Mouse (Mus musculus): Measurements from ENCODE around the gene Wnt7b.

Wnt7b gene

DNA sequence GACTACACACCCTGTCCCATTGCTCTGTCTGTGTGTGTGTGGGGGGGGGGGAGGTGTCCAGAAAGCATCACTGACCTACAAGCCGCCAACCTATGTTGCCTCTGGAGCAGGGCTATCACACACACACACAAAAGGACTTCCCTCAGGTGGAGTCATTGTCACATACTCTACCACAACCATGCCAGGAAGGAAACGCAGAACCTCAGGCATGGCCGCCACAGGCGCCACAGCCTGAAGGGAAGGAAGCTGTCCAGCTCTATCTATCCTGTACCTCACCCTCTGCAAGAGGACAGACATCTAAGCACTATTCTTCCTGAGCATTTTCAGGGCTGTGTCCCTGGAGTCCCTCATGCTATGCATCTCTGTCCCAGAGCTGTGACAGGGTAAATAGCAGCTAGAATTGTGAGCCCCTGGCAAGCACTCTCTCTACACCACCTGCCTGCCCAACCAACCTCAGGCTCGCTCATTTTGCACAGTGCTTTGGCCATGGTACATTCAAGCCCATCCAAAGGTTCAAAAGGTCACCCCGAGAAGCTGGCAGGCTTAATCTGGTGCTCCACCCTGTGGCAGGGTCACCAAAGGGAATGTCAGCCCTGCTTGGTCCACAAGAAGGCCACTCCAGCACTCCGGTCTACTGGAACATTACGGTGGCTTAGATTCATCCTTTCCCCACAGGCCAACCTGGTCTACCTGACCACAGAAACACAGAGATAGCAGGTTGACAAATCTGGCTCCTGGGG is 12.1 kb downstream of the Wnt7b start:
- DNase-seq (ENCODE audit: low spot score in 2 of 2) = no peak

DNA sequence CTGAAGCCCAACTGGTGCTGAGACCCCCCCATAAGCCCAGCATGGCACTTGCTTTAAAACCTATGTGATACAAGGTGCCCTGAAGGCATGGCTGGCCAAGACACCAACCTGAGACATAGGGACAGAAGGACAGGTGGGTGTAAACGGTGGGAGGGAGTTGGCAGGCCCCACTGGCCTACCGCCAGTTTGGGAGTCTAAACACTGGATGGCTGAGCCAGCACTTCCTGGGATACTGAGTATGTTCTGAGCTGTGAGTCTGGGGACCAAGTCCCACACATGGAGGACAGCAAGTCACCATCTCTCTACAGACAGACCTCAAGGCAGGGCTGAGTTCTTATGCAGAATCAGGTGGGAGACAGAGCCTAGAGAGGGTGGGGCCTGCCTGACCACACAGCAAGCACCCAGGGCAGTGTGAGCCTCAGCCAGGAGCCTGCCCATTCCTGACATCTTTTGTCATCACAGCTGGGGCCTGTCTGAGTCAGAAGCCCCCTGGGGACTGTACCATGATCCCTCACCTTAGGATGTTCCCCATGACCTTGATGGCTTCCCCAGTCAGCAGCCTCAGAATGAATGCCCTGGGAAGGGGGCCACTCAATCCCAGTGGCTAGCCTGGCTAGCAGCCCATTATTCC is 13.0 kb downstream of the Wnt7b start:
- DNase-seq (ENCODE audit: low spot score in 2 of 2) = no peak

DNA sequence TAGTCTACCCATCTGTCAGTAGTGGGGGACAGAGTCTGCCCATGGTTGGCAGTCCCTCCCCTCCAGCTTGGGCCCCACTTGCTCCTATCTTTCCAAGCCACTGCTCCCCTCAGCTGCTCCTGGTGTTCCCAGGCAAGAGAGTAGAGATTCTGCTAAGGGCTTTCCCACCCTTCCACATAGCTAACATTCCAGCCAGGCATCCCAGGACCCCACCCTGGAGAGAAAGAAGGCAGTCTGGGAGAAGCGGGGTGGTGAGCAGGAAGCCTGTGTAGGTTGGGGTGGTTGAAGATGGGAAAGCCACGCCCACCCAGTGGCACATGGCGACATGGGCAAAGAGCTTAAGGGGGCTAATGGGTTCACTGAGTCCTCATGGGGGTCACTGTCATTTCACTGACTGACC is 13.9 kb downstream of the Wnt7b start:
- no peak for DNase-seq (ENCODE audit: low spot score in 2 of 2)

DNA sequence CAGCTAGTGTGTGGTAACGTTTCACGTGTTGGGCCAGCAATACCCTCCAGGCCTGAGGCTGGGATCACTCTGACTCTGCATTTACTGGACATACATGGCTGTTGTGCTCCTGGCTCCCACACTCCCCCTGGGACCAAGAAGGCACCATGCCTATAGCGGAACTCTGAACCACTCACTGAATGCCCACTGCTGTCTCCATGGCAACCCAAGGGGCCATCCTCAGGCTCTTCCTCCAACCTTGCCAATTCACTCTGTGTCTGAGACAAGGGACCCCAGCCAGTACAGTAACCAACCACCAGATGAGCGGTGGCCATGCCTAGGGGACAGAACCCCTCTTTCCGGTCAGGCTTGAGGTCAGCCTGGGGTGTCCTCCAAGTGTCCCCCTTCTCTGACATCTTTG is 17.3 kb downstream of the Wnt7b start:
- DNase-seq (ENCODE audit: low spot score in 2 of 2) = no peak

DNA sequence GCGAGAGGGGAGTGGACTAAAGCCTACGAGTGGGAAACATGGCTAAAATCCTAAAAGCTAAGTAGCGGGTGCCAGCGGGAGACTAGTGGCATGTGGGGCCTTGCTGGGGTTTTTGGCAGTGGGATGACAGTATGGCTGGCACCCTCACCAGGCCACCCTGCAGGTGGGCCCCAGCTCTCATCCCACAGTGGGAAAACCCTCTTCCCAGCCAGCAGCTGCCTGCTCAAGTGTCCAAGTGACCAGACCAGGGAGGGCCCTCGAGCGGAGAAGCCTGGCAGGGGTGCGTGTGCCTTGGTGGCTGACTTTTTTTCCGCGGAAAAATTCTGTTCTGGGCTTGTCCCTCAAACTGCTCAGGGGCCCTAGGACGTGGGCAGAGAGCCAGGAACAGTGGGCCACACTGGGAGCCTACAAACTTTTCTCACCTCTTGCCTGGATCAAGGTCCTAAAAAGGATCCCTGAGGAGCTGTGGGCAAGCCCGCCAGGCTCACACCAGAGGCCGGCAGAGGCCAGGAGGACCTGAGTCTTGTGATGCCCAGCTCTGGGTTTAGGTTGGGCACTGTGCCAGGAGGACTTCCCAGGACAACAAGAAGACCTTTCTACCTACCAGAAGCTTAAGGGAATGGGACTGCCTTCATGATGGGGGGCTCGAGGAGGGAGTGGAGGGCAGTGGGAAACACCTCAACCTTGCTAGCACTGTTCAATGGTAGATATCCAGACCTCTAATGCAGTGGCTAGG is 18.1 kb downstream of the Wnt7b start:
- DNase-seq (ENCODE audit: low spot score in 2 of 2) = no peak

DNA sequence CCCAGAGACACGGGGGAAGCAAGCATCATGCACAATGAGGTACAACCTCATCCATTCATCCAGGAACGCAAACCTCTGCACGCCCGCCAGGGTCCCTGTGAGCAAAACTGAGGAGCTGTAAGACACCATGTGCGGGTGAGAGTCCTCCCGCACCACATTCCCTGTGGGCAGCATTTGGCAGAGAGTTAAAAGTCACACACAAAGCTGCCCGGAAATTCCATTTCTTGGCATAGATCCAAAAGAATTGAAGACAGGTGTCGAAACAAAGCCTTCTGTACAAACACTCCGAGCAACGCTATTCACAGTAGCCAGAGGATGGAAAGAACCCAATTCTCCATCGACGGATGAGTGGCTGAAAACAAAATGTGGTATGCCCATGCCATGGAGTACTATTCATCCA is 20.3 kb downstream of the Wnt7b start:
- DNase-seq (ENCODE audit: low spot score in 2 of 2) = no peak

DNA sequence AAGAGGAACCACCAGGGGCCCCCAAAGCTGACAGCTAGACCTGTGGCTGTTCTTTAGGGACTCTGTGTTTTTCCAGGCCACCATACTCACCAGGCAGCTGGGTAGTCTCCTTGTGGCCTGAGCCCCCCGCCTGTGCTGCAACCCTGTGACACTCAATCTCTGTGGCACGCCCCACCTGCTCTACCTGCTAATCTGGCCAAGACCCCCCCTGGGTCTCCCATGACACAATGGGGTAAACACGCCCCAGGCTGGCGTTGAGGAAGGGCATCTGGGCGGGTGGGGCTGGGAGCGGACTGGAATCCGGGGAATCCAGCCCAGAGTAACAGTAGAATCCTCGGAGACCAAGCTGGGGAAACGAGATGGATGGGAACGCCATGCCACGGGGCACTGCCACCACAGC is 21.4 kb downstream of the Wnt7b start:
- no peak for DNase-seq (ENCODE audit: low spot score in 2 of 2)

DNA sequence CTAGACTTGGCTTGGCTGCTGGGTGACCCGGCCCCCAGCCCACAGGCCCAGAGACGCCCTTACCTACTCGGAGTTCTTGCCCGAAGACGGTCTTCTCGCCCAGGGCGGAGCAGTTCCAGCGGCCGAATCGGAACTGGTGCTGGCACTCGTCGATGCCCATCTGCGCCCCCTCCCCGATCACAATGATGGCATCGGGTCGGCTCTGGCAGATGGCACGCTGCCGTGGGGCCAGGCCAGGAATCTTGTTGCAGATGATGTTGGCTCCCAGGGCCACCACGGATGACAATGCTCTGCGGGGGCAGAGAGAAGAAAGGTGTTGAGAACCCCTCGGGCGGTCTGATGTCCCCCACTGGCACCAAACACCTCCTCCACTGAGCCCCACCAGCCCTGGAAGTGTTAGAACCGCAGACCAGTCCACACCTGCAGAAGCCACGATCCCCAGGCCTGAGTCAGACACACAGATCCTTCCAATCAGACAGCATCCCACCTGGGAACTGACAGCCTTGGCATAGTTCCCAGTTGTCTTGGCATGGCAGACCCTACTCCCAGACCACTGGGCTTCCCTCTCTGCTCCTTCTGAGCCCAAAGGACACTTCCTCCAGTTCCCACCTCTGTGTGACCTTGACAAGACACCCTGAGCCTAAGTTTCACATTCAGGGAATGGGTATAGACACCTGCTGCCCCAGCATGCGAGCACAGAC is 23.3 kb downstream of the Wnt7b start:
- no peak for DNase-seq (ENCODE audit: low spot score in 2 of 2)

DNA sequence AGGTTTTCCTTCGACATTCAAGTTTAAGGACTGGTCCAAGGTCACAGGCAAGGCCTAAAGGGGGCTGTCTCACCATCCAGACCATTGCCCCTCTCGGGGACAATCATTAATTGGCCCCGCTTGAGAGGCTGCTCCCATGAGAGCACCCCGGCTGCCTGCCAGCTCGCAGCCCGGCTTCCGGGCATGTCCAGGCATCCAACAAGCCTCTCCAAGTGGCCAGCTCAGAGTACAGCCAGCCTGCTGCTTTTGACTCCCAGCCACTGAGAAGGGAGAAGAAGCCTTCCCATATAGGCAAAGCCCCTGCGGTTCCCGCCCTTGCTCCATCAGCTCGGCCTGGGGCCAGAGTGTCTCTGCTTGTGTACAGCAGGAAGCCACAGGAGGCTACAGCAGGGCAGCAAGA is 26.5 kb downstream of the Wnt7b start:
- DNase-seq (ENCODE audit: low spot score in 2 of 2) = no peak

DNA sequence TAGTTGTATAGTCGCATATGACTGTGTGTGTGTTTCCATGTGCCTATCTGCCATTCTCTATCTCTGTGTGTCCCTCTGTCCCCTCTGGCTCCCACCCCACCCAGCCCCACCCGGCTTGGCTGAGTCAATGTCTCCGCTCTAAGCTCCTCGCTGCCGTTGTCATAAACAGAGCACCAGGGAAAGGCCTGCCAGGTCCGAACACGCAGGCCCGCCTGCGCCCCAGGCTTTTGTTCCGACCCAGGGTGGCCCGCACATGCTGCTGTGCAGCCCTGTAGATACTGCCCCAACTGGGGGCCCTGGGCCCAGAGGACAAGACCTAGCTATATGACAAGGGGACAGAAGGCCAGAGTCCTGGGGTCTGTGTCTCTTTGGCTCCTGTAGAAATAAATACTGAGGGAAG is 28.9 kb downstream of the Wnt7b start:
- DNase-seq (ENCODE audit: low spot score in 2 of 2) = no peak

DNA sequence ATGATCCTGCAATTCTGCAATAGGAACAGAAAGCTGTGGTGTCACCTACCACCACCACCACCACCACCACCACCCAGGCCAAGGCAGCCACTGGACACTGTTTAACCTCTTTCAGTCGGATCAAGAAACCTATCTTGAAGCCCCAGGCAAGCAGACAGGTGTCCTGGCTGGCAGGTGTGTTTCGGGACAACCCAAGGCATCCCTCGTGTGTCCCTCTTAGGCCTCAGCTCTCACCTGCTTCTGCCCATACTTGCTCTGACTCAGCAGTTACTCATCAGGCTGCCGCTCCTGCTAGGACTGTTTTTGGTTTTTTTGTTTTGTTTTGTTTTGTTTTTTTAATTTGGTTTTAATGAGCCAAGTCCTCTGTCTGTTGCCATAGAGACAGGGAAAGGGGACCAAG is 35.8 kb downstream of the Wnt7b start:
- DNase-seq (ENCODE audit: low spot score in 2 of 2) = no peak

DNA sequence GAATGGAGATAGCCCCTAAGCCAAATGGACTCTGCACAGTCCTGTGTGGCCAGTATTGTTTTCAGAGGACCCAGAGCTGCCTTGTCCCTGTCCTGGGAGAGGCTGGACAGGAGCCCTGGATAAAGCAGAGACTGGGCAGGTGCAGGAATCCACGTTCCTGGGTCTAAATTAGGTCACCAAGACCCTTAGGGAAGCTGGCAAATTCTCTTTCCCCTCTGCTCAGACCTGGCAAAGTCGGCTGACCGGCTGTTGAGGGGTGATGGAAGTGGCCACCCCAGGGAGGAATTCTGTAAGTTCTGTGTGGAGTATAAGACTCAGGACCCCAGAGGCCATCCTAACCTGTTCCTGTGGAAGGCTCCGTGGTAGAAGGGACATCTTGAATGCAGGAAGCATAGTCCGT is 36.9 kb downstream of the Wnt7b start:
- DNase-seq (ENCODE audit: low spot score in 2 of 2) = no peak

DNA sequence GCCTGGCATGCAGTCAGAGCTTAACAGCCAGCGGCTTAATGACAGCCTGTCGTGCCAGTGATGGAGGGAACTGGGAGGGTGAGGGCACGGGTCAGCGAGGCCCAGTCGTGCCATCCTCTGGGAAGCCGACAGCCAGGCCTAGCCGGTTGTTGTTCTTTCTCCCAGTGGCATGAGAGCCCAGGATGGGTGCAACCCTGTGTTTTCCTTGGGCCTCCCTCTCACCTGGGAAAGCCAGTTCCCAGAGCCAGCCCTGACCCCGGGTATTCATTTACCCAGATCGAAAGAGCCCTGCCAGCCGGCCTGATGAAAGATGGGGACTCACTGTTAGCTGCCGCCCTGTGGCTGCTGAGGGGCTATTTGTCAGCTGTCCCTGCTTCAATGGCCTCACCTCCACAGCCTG is 44.1 kb downstream of the Wnt7b start:
- no peak for DNase-seq (ENCODE audit: low spot score in 2 of 2)

DNA sequence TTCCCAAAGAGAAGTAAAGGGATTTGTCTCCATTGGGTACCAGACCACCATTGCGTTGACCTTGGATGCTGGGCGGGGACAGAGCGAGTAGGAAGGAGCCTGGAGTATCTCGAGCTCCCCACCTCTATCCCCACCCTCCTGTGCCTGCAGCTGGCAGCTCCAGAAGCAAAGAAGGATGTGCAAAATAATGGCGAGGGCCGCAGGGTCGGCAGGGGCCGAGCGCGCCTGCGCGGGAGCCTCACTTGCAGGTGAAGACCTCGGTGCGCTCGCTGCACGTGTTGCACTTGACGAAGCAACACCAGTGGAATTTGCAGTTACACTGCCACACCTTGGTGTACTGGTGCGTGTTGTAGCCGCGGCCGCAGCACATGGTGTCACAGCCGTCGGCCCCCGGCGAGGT is 45.1 kb downstream of the Wnt7b start:
- no peak for DNase-seq (ENCODE audit: low spot score in 2 of 2)

DNA sequence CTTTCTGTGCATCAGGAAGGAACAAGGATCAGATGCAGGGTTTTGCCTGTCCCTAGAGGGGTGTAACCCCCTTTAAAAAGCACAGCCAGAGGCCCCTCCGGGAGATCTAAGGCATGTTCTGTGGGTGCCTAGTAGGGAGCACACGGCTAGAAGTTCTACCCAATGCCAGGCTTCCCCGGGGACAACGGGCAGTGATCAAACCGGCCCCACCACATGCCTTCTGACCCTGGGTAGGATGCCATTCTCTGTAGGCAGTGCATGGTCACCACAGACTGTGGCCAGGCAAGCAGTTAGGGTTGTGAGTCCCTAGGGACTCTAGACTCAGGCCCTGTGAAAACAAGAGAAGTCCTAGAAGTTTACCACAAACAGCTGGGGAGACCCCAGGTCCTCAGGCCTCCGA is 47.6 kb downstream of the Wnt7b start:
- no peak for DNase-seq (ENCODE audit: low spot score in 2 of 2)

DNA sequence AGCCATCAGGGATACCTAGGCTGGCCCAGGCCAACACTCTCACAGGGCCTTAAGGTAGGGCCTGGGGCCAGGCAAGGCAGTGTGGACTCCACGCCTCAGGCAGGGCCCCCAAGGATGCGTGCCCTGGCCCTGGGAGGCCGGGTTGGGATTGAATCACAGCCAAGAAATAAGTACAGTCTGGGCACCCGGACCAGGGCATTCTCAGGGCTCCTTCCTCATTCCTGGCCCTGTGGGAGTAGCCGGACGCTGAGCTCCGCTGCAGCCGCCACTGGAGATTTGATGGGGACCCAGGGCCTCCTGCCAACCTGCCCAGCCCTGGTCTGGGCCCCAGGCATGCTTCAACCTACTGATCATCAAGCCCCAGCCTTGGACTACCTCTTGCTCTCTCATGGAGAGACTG is 48.1 kb downstream of the Wnt7b start:
- DNase-seq (ENCODE audit: low spot score in 2 of 2) = peak in 1 of 2 experiments; percentile 55

DNA sequence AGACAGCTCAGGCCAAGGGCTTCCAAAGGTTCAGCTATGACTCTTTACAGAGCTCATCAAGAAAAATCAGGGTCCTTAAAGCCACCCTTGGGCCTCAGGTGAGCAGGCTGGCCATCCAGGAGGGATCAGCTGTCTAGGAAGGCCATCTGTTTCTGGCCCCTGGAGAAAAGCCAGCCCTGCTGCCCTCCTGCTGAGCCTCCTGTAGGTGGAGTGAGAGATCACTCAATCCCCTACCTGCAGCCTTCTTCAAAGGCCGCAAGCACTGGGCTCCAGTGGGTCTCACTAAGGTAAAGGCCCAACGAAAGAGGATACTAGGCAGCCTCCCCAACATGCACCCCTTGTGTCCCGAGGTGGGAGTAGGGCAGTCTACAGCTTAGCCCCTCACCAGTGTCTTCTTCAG is 50.2 kb downstream of the Wnt7b start:
- DNase-seq (ENCODE audit: low spot score in 2 of 2) = no peak

DNA sequence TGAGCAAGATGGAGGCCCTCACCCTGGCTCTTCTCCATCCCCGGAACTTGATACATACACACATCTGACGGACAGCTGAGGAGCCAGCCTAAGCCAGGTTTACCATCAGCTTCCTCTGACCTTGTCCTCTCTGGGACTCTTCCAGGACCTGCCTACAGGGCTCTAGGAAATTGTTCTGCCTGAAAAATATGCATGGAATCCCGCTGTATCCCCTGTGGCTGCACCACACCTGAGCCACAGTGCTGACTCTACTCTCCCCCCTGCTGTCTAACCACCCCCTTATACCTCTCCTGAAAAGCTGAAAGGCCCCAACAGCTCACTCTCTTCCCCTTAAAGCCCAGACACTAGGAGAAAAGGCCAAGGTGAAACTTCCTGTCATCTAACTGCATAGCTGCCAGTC is 52.4 kb downstream of the Wnt7b start:
- no peak for DNase-seq (ENCODE audit: low spot score in 2 of 2)

DNA sequence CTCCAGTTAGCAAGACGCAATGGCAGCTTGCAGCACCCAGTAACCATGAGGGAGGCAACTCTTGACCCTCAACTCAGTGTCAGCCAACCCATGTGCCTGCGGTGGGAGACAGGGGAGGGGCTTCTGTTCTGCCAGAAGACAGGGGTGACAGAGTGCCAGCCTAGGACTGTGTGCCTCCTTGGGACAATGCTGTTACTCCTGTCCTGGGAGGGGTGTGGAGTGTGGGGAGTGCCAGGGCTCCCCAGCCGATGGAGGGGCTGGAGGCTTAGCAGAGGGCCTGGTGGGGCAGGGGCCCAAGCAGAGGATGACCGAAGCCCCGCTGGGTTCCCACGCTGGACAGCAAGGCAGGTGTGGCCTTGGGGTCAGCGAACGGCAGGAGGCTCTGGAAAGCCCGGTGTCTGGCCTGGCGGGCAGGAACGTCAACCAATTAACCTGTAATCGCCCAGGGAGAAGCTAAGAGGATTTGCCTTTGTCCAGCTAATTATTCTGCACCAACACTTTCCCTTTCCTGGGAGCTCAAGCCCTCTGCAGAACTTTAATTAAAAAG is 57.8 kb downstream of the Wnt7b start:
- DNase-seq (ENCODE audit: low spot score in 2 of 2) = no peak

DNA sequence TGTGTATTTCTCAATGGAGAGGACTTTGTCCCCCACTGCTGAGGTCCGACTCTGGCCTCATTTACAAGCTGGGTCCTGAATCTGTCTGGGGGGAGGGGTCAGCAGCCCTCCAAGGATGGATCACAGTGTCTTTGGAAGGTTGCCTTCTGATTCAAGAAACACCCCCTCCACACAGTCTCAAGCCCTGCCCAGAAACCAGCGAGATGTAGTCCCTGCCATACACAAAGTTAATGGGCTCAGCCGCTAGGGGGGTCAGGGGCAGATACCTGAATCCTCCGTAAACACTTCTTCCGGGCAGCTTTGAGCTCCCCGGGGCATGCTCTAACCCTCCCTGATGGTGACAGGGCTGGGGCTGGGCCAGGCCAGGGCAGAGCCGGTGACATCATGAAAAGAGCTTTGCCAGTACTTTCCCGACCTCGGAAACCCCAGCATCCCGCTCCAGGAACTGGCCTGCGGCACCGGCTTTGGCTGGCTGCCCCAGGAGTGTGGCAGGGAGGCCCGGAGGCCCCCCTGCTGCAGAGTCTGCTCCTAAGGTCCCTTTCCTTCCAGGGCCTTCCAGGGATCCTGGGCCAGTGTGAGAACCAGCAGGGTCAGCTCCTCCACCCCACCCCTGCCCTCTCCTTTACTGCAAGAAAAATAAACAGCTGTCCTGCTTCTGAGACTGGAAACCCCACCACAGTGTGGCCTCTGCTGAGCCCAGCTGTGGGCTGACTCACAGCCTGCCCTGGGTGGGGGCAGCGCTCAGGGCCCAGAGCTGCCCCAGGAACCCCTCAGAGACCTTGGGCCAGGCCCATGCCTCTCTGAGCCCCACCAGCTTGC is 58.9 kb downstream of the Wnt7b start:
- peak; percentile 52 to 66 for DNase-seq (ENCODE audit: low spot score in 2 of 2)

DNA sequence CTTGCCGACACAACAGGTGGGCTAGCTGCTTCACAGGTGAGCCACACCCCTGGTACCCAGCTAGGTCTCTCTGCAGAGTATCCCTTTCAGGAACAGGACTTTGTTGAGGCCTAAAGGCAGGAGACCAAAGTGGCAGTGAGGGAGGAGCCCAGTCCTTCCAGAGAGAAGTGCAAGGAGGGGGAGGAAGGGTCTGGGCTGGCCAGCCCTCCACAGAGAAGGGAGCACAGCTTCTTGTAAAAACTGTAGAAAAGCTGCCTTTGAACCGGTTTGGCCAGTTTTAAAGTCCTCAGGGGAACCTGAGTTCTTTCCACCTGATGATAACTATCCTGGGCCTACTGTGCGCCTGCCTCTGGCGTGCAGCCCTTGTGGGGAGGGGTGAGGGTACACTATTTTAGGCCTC is 62.8 kb downstream of the Wnt7b start:
- DNase-seq (ENCODE audit: low spot score in 2 of 2) = no peak

Measured in urinary bladder, postnatal 4 days (tissue).